Mouse (Mus musculus): ENCODE results near the gene Rgl2.

Gene Rgl2

DNA sequence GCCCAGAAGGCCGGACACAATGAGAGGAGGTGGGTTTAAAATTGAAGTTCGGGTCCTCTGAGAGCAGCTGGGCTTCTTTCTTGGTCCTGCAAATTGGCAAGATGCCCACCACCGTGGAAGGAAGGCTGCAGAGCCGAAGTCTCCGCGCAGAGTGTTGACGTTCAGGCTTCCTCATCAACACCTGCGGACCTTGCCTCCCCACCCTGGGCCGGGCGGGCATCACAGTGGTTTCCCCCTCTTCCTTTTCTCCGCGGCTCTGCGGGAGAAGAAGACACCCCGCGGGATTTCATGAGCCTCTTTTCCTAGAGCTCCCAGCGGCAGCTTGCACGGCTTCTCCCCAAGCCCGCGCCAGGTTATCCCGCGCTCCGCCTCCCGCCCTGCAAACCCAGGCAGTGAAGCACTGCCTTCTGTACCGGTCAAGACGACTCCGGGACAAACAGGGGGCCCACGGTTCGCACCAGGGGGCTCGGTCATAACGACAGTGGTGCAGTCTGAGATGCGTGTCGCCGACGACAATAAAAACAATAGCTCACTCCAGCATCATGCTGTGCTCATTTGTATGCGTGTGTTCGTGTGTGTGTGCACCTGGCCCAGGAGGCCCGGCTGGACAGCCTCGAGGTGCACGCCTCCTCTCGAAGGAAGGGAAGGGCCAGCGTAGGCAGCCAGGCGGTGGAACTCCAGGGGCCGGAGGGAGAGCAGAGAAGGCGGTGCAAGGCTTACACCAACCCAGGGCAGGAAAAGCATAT, 20.8 kb upstream of the Rgl2 start:
- peak; percentile 32 for DNase-seq (ENCODE audit: low spot score)

DNA sequence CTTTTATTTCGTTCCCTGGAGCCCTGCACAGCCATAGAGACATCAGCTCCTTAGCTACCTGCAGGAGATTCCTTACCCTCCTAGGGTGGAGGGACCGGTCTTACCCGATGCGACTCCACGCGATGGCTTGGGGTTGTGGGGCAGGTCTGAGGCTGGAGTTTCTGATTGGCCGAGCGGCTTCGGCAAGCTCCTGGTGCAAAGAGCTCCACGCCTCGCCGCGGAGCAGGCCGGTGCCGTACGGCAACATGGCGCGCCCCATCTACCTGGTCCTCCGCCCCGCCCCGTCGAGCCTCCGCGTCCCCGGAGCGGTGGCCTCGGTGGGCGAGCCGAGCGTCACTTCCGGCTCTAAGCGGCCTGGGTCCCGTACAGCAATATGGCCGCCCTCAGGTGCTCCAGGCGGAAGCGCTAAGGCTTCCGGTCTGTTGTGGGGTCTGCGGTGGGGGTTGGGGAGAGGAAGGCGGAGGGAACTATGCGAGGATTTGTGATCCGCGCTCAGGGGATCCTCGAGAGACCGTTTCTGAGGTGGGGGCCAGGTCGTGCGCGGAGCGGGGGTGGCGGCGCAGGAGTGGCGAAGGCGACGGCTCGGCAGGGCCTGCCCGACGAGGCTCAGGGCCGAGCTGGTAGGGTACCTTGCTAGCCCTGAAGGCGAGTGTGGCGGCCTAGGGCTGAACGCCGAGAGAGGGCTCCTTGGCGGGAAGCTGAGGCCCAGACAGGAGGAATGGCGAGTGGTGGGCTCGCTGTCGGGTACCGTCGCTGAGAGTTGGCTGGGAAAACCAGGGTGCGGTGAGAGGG, 20.1 kb upstream of the Rgl2 start, which contains the start of gene Daxx:
TSS of gene Daxx (plus strand) at position 338 of the 792 bp plus-strand sequence.
- peak; percentile 98 for DNase-seq (ENCODE audit: low spot score)

DNA sequence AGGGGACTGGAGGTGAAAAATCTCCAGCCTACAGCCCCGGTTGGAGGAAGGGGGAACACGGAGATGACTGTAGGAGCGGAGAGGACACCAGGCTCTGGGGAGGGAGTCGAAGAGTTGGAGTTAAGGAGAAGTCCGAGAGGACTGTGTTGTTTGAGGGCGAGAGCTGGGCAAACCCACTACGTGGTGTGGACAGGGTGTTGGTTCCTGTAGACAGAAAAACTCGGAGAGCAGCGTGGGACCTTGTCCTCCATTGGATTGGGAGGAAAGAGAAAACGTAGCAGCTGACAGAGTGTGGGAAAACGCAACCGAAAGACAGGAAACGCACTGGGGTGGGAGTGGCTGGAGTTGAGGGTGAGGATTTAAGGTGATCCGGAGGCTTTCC, 19.5 kb upstream of the Rgl2 start:
- peak; percentile 72 for DNase-seq (ENCODE audit: low spot score)

DNA sequence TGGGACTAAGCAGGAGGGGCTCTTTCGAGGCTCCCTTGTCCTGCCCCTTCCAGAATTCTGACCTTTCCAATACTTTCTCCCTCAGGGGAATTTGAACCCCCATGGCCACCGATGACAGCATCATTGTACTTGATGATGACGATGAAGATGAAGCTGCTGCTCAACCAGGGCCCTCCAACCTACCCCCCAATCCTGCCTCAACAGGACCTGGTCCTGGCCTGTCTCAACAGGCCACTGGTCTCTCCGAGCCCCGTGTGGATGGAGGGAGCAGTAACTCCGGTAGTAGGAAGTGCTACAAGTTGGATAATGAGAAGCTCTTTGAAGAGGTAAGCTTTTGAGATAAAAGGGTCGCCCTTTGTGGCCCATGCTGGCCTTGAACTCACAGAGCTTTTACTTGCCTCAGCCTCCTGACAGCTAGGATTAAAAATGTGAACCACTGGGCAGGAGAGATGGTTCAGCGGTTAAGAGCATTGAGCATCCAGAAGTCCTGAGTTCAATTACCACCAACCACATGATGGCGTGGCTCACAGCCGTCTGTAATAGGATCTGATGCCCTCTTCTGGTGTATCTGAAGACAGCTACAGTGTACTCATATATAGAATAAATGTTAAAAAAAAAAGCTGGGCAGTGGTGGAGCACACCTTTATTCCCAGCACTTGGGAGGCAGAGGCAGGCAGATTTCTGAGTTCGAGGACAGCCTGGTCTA, 18.8 kb upstream of the Rgl2 start:
- no peak for DNase-seq (ENCODE audit: low spot score)

DNA sequence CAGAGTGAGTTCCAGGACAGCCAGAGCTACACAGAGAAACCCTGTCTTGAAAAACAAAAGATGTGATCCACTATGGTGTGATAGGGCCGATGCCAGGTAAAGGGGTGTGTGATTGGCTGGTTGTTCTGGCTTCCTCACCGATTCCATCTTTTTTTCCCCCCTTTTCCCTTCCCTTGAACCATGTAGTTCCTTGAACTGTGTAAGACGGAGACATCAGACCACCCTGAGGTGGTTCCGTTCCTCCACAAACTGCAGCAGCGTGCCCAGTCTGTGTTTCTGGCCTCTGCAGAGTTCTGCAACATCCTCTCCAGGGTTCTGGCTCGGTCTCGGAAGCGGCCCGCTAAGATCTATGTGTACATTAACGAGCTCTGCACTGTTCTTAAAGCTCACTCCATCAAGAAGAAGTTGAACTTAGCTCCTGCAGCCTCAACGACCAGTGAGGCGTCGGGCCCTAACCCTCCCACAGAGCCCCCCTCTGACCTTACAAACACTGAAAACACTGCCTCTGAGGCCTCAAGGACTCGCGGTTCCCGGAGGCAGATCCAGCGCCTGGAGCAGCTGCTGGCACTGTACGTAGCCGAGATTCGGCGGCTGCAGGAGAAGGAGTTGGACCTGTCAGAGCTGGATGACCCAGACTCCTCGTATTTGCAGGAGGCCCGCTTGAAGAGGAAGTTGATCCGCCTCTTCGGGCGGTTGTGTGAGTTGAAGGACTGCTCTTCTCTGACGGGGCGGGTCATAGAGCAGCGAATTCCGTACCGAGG, 18.1 kb upstream of the Rgl2 start:
- no peak for DNase-seq (ENCODE audit: low spot score)

DNA sequence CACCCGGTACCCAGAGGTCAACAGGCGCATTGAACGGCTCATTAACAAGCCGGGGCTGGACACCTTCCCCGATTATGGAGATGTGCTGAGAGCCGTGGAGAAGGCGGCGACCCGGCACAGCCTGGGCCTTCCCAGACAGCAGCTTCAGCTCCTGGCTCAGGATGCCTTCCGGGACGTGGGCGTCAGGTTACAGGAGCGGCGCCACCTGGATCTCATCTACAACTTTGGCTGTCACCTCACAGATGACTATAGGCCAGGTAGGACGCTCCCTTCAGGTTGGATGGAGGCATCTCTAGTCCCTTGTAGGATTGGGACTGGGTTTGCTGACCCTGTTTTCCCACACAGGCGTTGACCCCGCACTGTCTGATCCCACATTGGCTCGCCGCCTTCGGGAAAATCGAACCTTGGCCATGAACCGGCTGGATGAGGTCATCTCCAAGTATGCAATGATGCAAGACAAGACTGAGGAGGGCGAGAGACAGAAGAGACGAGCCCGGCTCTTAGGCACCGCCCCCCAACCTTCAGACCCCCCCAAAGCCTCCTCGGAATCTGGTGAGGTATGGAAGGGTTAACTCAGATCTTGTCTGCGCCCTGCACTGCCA, 17.4 kb upstream of the Rgl2 start:
- no peak for DNase-seq (ENCODE audit: low spot score)

DNA sequence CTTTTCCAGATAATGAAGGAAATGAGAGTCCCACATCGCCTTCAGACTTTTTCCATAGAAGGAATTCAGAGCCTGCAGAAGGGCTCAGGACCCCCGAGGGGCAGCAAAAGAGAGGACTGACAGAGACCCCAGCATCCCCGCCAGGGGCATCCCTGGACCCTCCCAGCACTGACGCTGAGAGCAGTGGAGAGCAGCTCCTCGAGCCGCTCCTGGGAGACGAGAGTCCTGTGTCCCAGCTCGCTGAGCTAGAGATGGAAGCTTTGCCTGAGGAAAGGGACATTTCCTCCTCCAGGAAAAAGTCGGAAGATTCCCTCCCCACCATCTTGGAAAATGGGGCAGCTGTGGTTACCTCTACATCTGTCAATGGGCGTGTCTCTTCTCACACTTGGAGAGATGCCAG, 16.1 kb upstream of the Rgl2 start:
- DNase-seq (ENCODE audit: low spot score), result no peak

DNA sequence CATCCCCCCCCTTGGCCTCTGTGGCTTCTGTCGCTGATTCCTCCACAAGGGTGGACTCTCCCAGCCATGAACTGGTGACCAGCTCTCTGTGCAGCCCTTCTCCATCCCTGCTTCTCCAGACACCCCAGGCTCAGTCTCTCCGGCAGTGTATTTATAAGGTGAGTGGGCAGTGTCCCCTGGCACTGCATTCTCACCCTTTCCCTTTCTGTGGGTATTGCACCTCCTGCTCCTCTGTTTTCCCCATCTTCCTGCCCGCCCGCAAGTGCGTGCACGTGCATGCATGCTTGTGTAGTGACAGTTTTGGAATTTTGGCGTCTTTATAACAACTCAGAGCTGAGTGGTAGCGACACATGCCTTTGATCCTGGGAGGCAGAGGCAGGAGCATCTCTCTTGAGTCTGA, 15.4 kb upstream of the Rgl2 start:
- DNase-seq (ENCODE audit: low spot score), result no peak

DNA sequence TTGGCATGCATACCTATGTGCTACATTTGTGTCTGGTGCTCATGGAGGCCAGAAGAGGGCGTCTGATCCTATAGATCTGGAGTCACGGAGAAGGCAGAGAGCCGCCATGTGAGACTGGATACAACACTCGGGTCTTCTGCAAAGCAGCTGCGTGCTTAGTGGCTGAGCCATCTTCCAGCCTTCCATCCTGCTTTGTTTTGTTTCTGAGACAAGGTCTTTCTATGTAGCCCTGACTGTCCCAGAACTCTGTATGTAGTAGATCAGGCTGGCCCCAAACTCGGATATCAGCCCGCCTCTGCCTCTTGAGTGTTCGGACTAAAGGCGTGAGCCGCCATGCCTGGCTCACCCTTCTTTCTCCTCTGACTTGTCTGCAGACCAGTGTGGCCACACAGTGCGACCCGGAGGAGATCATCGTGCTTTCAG, 14.4 kb upstream of the Rgl2 start:
- no peak for DNase-seq (ENCODE audit: low spot score)

DNA sequence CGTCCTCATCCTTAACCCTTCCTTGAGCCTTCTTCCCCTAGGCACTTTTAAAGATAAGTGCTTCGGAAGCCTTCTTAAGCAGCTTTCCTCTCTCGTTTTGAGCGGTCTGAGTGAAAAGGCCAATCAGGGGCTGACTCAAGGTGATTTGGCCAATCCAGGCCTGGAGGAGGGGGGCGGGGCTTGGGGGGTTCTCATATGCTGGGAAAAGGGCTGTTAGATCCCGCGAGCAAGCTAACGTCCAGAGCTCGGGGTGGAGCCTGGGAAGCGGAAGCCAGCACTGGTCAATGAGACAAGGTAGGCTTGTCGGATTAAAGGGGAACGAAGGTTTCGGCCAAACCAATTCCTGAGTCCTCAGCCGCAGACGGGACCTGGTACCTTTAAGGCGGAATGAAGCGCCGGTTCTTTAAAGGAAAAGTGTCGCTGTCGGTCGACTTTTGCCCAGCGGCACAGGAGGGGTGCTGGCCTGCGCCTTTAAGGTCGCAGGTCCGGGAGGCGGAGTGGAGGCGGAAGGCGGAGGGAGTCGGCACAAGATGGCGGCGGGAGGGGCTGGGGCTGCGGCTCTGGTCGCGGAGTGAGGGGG, 13.6 kb upstream of the Rgl2 start, which contains the start of the genes Tapbp and Zbtb22:
TSS of gene Tapbp (plus strand) at position 229 of the 580 bp plus-strand sequence.
TSS of gene Zbtb22 (plus strand) at position 234 of the 580 bp plus-strand sequence.
- DNase-seq (ENCODE audit: low spot score), result peak; percentile 99

DNA sequence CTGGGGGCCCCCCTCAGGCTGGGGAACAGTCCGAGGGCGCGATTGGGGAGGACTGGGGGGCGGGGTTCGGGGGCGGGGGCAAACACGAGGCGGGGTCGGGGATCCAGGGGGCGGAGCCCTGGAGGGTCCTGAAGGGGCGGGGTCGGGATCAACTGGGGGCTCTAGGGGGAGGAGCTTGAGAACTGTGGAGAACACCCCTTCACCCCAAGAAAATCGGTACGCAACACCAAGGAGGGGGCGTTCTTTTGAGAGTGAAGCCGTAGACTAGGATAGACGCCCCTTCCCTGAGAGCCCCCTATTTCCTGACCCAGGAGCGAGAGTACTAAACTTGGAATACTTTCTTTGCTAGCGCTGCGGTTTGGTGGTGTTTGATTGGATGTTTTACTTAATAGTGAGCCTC, 13.0 kb upstream of the Rgl2 start:
- DNase-seq (ENCODE audit: low spot score), result no peak

DNA sequence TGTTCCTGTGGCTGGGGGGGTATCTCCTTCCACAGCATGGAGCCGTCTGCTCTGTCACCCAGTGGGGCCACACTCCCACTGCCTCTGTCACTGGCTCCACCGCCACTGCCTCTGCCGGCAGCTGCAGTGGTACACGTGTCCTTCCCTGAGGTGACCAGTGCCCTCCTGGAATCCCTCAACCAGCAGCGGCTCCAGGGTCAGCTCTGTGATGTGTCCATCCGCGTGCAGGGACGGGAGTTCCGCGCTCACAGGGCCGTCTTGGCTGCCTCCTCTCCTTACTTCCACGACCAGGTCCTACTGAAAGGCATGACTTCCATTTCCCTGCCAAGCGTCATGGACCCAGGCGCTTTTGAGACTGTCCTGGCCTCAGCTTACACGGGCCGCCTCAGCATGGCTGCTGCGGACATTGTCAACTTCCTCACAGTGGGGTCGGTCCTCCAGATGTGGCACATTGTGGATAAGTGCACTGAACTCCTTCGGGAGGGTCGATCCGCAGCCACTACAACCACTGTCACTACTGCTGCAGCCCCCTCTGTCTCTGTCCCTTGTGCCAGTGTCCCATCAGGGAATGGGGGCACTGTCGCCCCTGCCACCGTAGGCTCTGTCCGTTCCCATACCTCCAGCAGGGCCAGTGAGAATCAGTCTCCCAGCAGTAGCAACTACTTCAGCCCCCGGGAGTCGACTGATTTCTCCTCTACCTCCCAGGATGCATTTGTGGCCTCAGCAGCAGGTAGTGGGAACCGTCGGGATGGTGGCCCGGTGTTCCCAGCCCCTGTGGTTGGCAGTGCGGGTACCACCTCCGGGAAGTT, 12.3 kb upstream of the Rgl2 start:
- no peak for DNase-seq (ENCODE audit: low spot score)

DNA sequence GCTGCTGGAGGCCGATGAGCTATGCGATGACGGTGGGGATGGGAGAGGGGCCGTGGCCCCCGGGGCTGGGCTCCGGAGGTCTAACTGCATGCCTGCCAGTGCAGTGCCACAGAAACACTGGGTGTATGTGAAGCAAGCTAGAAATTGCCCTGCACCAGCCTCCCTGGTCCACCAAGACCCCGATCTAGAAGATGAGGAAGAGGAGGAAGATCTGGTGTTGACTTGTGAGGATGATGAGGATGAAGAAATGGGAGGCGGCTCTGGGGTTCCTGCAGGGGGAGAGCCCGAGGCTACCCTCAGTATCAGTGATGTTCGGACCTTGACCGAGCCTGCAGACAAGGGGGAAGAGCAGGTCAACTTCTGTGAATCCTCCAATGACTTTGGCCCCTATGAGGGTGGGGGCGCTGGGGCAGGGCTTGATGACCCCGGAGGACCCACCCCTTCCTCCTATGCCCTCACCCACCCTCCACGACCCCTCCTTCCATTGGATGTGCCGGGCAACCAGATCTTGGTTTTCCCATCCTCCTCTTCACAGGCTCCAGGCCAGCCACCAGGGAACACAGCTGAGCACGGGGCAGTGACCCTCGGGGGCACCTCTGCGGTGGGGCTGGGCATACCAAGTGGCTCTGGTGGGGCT, 11.6 kb upstream of the Rgl2 start:
- no peak for DNase-seq (ENCODE audit: low spot score)

DNA sequence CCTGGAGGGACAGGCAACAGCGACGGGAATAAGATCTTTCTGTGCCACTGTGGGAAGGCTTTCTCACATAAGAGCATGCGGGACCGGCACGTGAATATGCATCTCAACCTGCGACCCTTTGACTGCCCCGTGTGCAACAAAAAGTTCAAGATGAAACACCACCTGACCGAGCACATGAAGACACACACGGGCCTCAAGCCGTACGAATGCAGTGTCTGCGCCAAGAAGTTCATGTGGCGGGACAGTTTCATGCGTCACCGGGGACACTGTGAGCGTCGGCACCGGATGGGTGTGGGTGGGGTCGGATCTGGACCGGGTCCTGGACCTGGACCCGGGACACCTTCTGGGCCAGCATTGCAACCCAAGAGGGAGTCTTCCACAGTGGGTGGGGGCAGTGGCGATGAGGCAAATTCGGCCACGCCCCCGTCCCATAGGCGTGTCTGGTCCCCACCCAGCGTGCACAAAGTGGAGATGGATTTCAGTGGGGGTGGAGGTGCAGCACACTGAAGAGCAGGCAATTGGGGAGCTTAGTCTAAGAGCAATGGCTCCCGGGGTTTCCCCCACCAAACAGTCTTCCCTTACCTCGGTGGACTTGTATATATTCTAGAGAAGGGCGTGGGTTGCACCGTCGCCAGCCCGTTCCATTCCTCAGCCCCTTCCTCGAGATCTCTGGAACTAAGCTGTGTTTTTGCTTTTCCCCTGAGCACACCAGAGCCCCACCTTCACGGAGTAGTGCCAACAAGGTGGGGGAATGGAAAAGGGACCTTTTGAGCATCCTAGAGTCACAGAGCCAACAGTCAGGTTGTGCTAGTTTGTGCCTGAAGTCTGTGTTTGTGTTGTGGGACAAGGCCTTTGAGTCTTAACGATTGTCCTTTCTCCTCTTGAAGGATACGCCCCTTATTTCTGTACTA, 10.8 kb upstream of the Rgl2 start:
- no peak for DNase-seq (ENCODE audit: low spot score)

DNA sequence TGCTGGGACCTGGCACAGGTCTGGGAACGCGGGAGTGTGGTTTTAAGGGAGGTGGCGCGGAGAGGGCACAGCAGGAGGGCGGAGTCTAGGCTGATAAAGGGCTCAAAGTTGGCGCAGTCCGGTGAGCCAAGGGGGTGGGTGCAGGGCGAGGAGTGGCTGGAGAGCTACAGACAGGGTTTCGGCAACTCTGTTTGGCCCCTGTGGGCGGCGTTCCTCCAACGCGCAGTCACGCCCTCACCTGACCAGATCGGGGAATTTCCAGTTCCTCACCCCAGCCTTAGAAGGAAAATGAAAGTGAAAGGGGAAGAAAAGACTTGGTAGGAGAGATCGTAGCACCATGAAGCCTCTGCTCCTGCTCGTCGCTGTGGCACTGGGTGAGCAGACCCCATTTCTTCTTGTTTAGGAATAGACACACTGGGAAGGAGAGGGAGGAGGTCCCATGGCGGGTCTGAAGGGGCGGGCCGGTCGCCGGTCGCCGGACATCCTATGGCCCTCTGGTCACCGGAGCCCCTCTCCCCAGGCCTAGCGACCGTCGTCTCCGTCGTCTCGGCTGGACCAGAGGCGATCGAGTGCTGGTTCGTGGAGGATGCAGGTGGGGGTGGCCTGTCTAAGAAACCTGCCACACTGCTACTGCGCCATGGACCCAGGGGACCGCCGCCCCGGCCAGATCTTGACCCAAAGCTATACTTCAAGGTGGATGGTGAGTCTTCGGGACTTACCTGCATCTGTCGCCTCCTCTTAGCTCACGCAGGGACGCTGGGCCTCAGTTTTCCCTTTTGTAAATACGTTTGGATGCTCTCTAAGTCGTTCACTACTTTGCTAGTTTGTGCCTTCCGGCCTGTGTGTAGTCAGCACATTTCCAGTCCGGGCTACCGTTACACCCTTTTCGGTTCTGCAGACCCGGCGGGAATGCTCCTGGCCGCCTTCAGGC, 9.7 kb upstream of the Rgl2 start:
- DNase-seq (ENCODE audit: low spot score), result peak; percentile 96

DNA sequence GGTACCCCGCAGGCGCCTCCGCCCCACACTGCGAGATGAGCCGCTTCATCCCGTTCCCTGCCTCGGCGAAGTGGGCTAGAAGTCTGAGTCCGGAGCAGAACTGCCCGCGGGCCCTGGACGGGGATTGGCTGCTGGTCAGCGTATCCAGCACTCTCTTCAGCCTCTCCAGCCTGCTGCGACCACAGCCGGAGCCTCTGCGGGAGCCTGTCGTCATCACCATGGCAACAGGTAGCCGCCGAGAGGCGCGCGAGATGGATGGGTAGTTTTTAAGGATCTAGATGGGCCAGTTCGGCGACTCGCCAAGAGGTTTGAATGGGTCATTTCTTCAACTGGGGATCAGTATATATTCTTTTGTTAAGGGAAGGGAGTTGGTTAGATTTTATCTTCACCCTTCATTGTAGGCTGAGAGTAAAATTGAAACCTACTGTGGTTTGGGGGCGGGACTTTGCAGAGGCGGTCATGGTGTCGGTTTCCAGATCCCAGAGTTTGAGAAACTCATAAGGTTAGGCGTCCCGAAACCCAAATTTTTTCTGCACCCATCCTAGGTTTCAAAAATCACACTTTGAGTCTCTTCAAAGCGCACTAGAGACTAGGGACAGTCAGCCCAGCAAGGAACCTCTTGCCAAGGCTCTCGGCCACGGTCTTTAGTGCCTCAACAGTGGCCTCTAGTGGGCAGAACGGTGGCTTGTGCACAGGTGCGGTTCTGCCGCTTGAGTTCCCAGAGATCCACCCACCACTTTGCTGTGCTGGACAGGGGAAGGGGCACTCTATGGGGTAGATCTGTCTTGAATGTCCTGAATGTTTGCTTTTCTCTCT, 8.9 kb upstream of the Rgl2 start:
- peak; percentile 89 for DNase-seq (ENCODE audit: low spot score)

DNA sequence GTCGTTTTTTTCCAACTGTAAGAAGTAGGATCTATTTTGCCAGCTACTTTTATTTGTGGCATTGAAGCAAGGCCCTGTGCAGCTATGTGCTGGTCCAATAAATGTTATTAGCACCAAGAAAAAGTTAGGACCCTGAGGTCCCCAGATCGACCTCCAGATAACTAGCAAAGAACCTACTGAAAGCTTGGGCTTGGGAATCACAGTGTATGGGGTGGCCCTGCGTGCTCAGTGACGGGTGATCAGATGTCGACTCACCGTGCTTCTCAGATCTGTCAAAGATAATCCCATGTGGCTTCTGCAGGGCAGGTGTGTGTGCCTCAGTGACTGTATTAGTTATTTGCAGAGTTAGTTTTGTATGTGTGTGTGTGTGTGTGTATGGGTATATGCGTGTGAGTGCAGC, 8.0 kb upstream of the Rgl2 start:
- no peak for DNase-seq (ENCODE audit: low spot score)

All from lung, postnatal 25 days (tissue).